Mouse (Mus musculus): ENCODE results near the gene Nlrp9c.
"Not testable (repeated sequence)": the region's sequence is repeated elsewhere in the genome, so short reads cannot be mapped to it uniquely, and the experiment has no call there.

The Nlrp9c gene

GRCm38 (mm10) chr7:26403600-26403999 is at the start of gene Nlrp9c:
TSS of gene Nlrp9c (minus strand) at chr7:26403700.
- not testable (repeated sequence) for DNase-seq

DNA sequence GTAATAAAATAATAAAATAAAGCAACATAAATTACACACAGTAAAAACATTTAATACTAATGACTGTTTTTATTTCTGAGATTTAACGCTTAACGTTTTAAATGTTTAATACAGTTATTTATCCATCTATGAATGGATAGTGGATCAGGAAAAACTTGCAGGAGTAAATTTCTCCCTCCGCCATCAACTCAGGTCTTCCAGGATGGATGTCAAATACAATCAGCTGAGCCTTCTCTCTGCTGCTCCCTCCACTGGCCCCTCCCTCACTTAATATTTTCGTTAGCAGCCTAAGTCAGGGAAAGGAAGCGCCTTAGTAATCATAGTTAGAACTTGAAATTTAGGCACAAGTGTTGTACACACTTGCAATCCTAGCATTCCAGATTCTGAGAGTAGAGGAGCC is 31.3 kb upstream of the Nlrp9c start, which contains the start of gene Nlrp4a:
Gene Nlrp4a, plus strand, starts transcription at position 301 of the 400 bp plus-strand sequence.
- no peak for DNase-seq

DNA sequence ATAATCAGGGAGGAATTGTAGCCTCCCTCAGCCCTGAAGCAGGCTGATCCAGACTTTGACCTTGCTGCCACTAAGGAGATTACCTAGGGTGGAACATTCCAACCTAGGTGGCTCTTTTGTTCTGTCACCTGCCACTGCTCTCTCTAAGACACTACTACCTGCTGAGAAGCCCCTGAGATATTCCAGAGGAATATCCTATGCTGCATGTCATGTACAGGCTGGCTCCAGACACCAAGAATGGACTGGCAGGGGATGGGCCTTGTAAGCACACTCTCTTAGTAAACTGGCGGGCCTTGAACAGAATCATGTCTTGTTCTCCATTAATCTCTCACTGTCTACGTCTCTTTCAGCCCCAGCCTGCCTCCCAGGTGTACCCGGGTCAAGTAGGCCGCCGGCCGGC is 11.7 kb downstream of the Nlrp9c start:
- DNase-seq: not testable (repeated sequence)

- not testable (repeated sequence) for DNase-seq
Observed at GRCm38 (mm10) chr7:26391137-26391536, 12.4 kb downstream of the Nlrp9c start.

- DNase-seq: not testable (repeated sequence)
Observed at GRCm38 (mm10) chr7:26386691-26387090, 16.8 kb downstream of the Nlrp9c start.

- DNase-seq: no peak
Observed at GRCm38 (mm10) chr7:26380807-26381206, 22.7 kb downstream of the Nlrp9c start.

GRCm38 (mm10) chr7:26373221-26373620 is 30.3 kb downstream of the Nlrp9c start:
- DNase-seq: not testable (repeated sequence)

GRCm38 (mm10) chr7:26356719-26357118 is 46.8 kb downstream of the Nlrp9c start:
- not testable (repeated sequence) for DNase-seq

GRCm38 (mm10) chr7:26352258-26352657 is 51.2 kb downstream of the Nlrp9c start:
- DNase-seq: not testable (repeated sequence)

DNA sequence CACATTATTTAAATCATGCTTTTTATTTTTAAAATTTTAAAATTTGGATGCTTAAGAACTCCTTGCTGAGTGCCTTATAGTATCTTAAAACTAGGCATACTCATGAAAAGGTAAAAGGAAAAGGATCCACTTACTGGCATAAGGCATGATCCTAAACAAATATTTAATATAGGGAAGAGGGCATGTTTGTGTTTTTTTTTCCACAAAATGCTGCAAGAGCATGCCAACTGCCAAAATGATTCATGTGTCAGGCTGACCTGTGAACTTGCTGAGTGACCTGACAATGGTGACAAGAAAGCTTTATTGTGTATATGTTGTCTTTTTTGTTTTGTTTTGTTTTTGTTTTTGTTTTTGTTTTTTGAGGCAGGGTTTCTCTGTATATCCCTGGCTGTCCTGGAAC is 53.3 kb downstream of the Nlrp9c start:
- DNase-seq: not testable (repeated sequence)

DNA sequence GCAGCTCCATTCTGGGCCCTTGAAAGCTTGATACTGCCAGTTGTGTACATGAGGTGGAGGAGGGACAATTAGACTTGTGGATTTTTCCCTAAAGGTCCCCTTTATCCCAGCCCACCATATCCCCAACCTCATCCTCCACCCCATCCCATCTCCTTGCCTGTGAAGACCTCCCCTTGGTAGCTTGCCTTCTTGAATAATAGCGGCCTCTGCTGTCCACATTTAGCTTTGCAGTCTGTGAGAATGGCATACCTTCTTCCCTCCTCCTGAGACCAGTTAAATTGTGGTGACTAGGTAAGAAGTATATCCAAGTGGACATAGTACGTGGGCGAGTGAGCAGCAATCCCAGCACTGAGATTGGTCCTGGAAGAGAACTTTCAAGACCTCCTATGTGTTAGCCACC is 83.1 kb downstream of the Nlrp9c start:
- DNase-seq: peak; percentile 9 to 31

DNA sequence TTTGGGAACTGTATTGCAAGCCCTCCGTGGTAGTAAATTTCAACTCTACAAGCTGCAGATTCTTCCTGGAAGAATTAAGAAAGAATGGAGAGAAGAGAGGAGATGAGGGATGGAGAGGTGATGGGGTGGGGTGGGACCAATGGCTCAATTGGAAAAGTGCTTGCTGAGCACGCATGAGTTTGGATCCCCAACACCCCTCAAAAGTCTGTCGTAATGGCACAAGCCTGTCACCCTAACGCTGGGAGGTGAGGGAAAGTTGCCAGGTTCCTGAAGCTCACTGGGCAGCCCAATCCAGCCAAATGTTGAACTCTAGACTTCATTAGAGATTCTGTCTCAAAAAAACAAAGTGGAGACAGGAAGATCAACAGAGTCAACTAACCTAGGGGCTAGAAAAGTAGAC is 87.7 kb downstream of the Nlrp9c start:
- not testable (repeated sequence) for DNase-seq

DNA sequence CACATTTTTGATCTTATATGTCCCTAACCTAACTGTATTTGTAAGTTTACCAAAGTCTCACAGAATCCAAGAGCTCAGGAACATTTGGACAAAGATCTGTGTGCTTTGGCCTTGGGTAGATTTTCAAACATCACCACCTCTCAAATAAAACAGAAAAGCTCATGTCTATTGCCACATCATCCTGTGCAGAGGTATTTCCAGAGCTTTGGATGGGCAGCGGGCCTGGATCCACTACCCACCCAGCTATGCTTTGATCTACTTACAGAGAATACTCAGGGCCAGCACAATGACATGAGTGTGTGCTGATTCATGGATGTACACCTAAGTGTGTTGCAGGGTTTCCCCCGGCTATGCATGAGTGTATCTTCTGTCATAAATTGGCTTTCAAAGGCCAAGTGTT is 88.3 kb downstream of the Nlrp9c start:
- not testable (repeated sequence) for DNase-seq

- DNase-seq: not testable (repeated sequence)
Observed at GRCm38 (mm10) chr7:26311786-26312185, 91.7 kb downstream of the Nlrp9c start.

GRCm38 (mm10) chr7:26306926-26307325 is 96.6 kb downstream of the Nlrp9c start, which contains the start of gene Cyp2a4:
TSS of gene Cyp2a4 (plus strand) at chr7:26307169.
- DNase-seq: not testable (repeated sequence)

GRCm38 (mm10) chr7:26303429-26304166 is 99.9 kb downstream of the Nlrp9c start:
- not testable (repeated sequence) for DNase-seq

Data from lung, adult 18-20 months (tissue).